Mouse (Mus musculus) embryonic facial prominence, embryonic 15.5 days (tissue): Measurements from ENCODE around the gene Rprd2. TPM values are rescaled to one million over a fixed set of nuclear protein-coding genes. Genes with fewer than 3 reads are reported as not detected.

Experiments used
- ATAC-seq: fragments of 200-750 bp; cut with Nextera tagmentation; 2 replicates; pipeline ENCODE4 v1.8.0; 2017; ENCODE audit warnings: low read depth, moderate TSS enrichment; ENCODE audit not compliant: insufficient number of reproducible peaks, low FRiP score, low TSS enrichment
- H3K27ac ChIP-seq: fragments of 300-500 bp; sonication (generic); replicated peaks from 2 replicates; pipeline ENCODE4 v1.5.1; 2015; ENCODE audit warnings: mild to moderate bottlenecking, inconsistent platforms
- H3K27me3 ChIP-seq: fragments of 300-500 bp; sonication (generic); 2 replicates; pipeline ENCODE4 v1.6.1; 2015; ENCODE audit warnings: inconsistent platforms
- H3K36me3 ChIP-seq: fragments of 300-500 bp; sonication (generic); 2 replicates; pipeline ENCODE4 v1.6.1; 2015; ENCODE audit warnings: mild to moderate bottlenecking, inconsistent platforms
- H3K4me1 ChIP-seq: fragments of 300-500 bp; sonication (generic); 2 replicates; pipeline ENCODE4 v1.6.1; 2015; ENCODE audit warnings: inconsistent platforms
- H3K4me2 ChIP-seq: fragments of 300-500 bp; sonication (generic); replicated peaks from 2 replicates; pipeline ENCODE4 v1.6.1; 2015; ENCODE audit warnings: mild to moderate bottlenecking, inconsistent platforms
- H3K4me3 ChIP-seq: fragments of 300-500 bp; sonication (generic); replicated peaks from 2 replicates; pipeline ENCODE4 v1.5.1; 2015; ENCODE audit warnings: mild to moderate bottlenecking, inconsistent platforms
- H3K9ac ChIP-seq: fragments of 300-500 bp; sonication (generic); 2 replicates; pipeline ENCODE4 v1.6.1; 2015; ENCODE audit warnings: inconsistent platforms
- H3K9me3 ChIP-seq: fragments of 300-500 bp; sonication (generic); replicated peaks from 2 replicates; pipeline ENCODE4 v1.6.1; 2016; ENCODE audit warnings: inconsistent platforms
- whole genome bisulfite sequencing: fragments of 180-500 bp; shearing (Covaris S2); methylation state at CpG from one replicate; pipeline ENCODE4 v1.1.7; 2015; 5-methylcytosine and 5-hydroxymethylcytosine counted together
- microRNA-seq: library from miRNA; unstranded; fragments of <30 nt; microRNA quantifications from one replicate; pipeline ENCODE4, GENCODE M21; 2016; ENCODE audit warnings: borderline number of aligned reads
- polyA plus RNA-seq: library from polyadenylated mRNA; unstranded; fragments of >200 nt; fragmentation: Nextera tagmentation; extraction: Ambion mirVana; gene quantifications from 2 replicates; pipeline ENCODE4 v1.2.1, GENCODE M21; 2015

Gene Rprd2
- polyA plus RNA-seq, 1 experiment from 2014 or later = 20.8 TPM

- no peak overlapping the region for H3K27ac ChIP-seq
- 96% methylated on average over 1 of the region's 1 CpGs for WGBS
- H3K9ac ChIP-seq = no peak overlapping the region
- H3K9me3 ChIP-seq = no peaks in the 10 kb centered on the region
- H3K4me2 ChIP-seq = no peak overlapping the region
- ATAC-seq = no peak
- H3K36me3 ChIP-seq = no peaks in the 10 kb centered on the region
- H3K4me1 ChIP-seq = no peaks in the 10 kb centered on the region
- H3K4me3 ChIP-seq = no peak overlapping the region
- no peaks in the 10 kb centered on the region for H3K27me3 ChIP-seq
Observed at GRCm38 (mm10) chr3:95716075-95716474, 102.6 kb downstream of the Rprd2 start.

Small RNAs within 50 kb of the gene (microRNA-seq; reads per million reads assigned to microRNA genes)
- gene Mir7014 = 0.52 reads per million

Other genes starting within 250 kb of the Rprd2 start
- 26.3 and 26.9 TPM in 2 replicates for gene Golph3l, start 229.9 kb downstream of the Rprd2 start, polyA plus RNA-seq
- 74.8 and 77.9 TPM in 2 replicates for gene Ensa, start 193.9 kb downstream of the Rprd2 start, polyA plus RNA-seq
- gene Mcl1, start 160.1 kb downstream of the Rprd2 start, polyA plus RNA-seq = 51.8 and 55.4 TPM in 2 replicates
- 3.8 and 4.2 TPM in 2 replicates for gene Adamtsl4, start 130.9 kb downstream of the Rprd2 start, polyA plus RNA-seq
- 27.8 and 29.9 TPM in 2 replicates for gene Ecm1, start 79.3 kb downstream of the Rprd2 start, polyA plus RNA-seq
- 39.4 and 45.8 TPM in 2 replicates for gene Tars2, start 58.7 kb downstream of the Rprd2 start, polyA plus RNA-seq
- 47.9 and 48.5 TPM in 2 replicates for gene Prpf3, start 37.0 kb upstream of the Rprd2 start, polyA plus RNA-seq
- gene Mrps21, start 52.7 kb upstream of the Rprd2 start, polyA plus RNA-seq = 297 and 310 TPM in 2 replicates
- 7.7 and 8.2 TPM in 2 replicates for gene Ciart, start 63.4 kb upstream of the Rprd2 start, polyA plus RNA-seq
- gene BC028528, start 73.1 kb upstream of the Rprd2 start, polyA plus RNA-seq = 22.1 and 24.1 TPM in 2 replicates
- 30.1 and 34.6 TPM in 2 replicates for gene Aph1a, start 75.1 kb upstream of the Rprd2 start, polyA plus RNA-seq
- gene Car14, start 85.8 kb upstream of the Rprd2 start, polyA plus RNA-seq = 1.6 and 2.0 TPM in 2 replicates
- 173 and 175 TPM in 2 replicates for gene Anp32e, start 110.4 kb upstream of the Rprd2 start, polyA plus RNA-seq
- 36.7 and 47.0 TPM in 2 replicates for gene Plekho1, start 177.1 kb upstream of the Rprd2 start, polyA plus RNA-seq
- 41.0 and 46.1 TPM in 2 replicates for gene Vps45, start 239.6 kb upstream of the Rprd2 start, polyA plus RNA-seq